Mouse (Mus musculus) midbrain, embryonic 16.5 days (tissue): Measurements from ENCODE around the gene Pate4. TPM values are rescaled to one million over a fixed set of nuclear protein-coding genes. Genes with fewer than 3 reads are reported as not detected.
"Not testable (repeated sequence)": the region's sequence is repeated elsewhere in the genome, so short reads cannot be mapped to it uniquely, and the experiment has no call there.

Experiments used
- ATAC-seq: fragments of 200-750 bp; cut with Nextera tagmentation; 2 replicates; pipeline ENCODE4 v1.8.0; 2017; ENCODE audit warnings: moderate TSS enrichment
- H3K27ac ChIP-seq: fragments of 300-500 bp; sonication (generic); 2 replicates; pipeline ENCODE4 v1.5.1; 2014; ENCODE audit warnings: mild to moderate bottlenecking, low read length, mixed read lengths
- H3K27me3 ChIP-seq: fragments of 300-500 bp; sonication (generic); 2 replicates; pipeline ENCODE4 v1.6.1; 2014; ENCODE audit warnings: low read depth, low read length, mixed read lengths; ENCODE audit not compliant: control insufficient read depth, insufficient read depth
- H3K36me3 ChIP-seq: fragments of 300-500 bp; sonication (generic); 2 replicates; pipeline ENCODE4 v1.6.1; 2014; ENCODE audit warnings: mild to moderate bottlenecking, low read length, moderate library complexity, mixed read lengths; ENCODE audit not compliant: control insufficient read depth, insufficient read depth
- H3K4me1 ChIP-seq: fragments of 300-500 bp; sonication (generic); 2 replicates; pipeline ENCODE4 v1.6.1; 2014; ENCODE audit warnings: mild to moderate bottlenecking, low read length, mixed read lengths; ENCODE audit not compliant: control insufficient read depth, insufficient read depth
- H3K4me2 ChIP-seq: fragments of 300-500 bp; sonication (generic); 2 replicates; pipeline ENCODE4 v1.6.1; 2014; ENCODE audit warnings: mild to moderate bottlenecking, low read length, mixed read lengths
- H3K4me3 ChIP-seq: fragments of 300-500 bp; sonication (generic); 2 replicates; pipeline ENCODE4 v1.5.1; 2014; ENCODE audit warnings: low read depth, mild to moderate bottlenecking, low read length, moderate library complexity, mixed read lengths
- H3K9ac ChIP-seq: fragments of 300-500 bp; sonication (generic); 2 replicates; pipeline ENCODE4 v1.6.1; 2014; ENCODE audit warnings: low read depth, low read length, mixed read lengths
- H3K9me3 ChIP-seq: fragments of 300-500 bp; sonication (generic); replicated peaks from 2 replicates; pipeline ENCODE4 v1.6.1; 2014; ENCODE audit warnings: mild to moderate bottlenecking, low read length, mixed read lengths; ENCODE audit not compliant: control insufficient read depth, poor library complexity, severe bottlenecking
- WGBS: fragments of 180-500 bp; shearing (Covaris S2); extraction: QIAGEN DNeasy Blood & Tissue Kit; methylation state at CpG from one replicate; pipeline ENCODE4 v1.1.7; 2014; 5-methylcytosine and 5-hydroxymethylcytosine counted together
- polyA plus RNA-seq: library from polyadenylated mRNA; unstranded; fragments of >200 nt; fragmentation: Nextera tagmentation; extraction: Ambion mirVana; gene quantifications from 2 replicates; pipeline ENCODE4 v1.2.1, GENCODE M21; 2015

Gene Pate4
- polyA plus RNA-seq = not detected in 2 replicates

GRCm38 (mm10) chr9:35611841-35612240, at the start of gene Pate4:
Gene Pate4 (minus strand): TSS chr9:35611941.
- Histone ChIP-seq H3K9ac (no peak within 1 kb of the TSS), H3K4me2 (no peak within 1 kb of the TSS), H3K4me3 (no peak within 1 kb of the TSS), H3K4me1 (no peaks in the 10 kb centered on the region), H3K36me3 (no peaks in the 10 kb centered on the region), H3K9me3 (no peaks in the 10 kb centered on the region), H3K27ac (no peak within 1 kb of the TSS), H3K27me3 (no peaks in the 10 kb centered on the region)
- no peak for ATAC-seq
- WGBS = 84% methylated on average over 1 of the region's 1 CpGs

- no peak within 1 kb of the TSS for H3K4me2 ChIP-seq
- no peak within 1 kb of the TSS for H3K9ac ChIP-seq
- H3K27me3 ChIP-seq = no peaks in the 10 kb centered on the region
- H3K4me1 ChIP-seq = no peaks in the 10 kb centered on the region
- 72% methylated on average over 1 of the region's 1 CpGs for WGBS
- H3K27ac ChIP-seq = no peak within 1 kb of the TSS
- no peaks in the 10 kb centered on the region for H3K36me3 ChIP-seq
- H3K9me3 ChIP-seq = no peaks in the 10 kb centered on the region
- no peak within 1 kb of the TSS for H3K4me3 ChIP-seq
- ATAC-seq = no peak
These were observed 36.4 kb upstream of the Pate4 start, which contains the start of gene Pate3 for GRCm38 (mm10) chr9:35648102-35648501. Gene Pate3 (minus strand): TSS chr9:35648202.

GRCm38 (mm10) chr9:35632981-35633380, 21.2 kb upstream of the Pate4 start:
- Histone ChIP-seq H3K36me3 (no peaks in the 10 kb centered on the region), H3K27me3 (no peaks in the 10 kb centered on the region), H3K9ac (no peak overlapping the region), H3K4me1 (no peaks in the 10 kb centered on the region), H3K4me3 (no peak overlapping the region), H3K4me2 (no peak overlapping the region), H3K27ac (no peak overlapping the region), H3K9me3 (no peaks in the 10 kb centered on the region)
- WGBS = 88% methylated on average over 1 of the region's 1 CpGs
- no peak for ATAC-seq

- not testable (repeated sequence) for H3K9ac ChIP-seq, H3K9me3 ChIP-seq, ATAC-seq, H3K36me3 ChIP-seq, H3K4me2 ChIP-seq, H3K4me3 ChIP-seq, H3K27me3 ChIP-seq, H3K4me1 ChIP-seq, H3K27ac ChIP-seq
- 80% methylated on average over 2 of the region's 2 CpGs for WGBS
These were observed 5.0 kb upstream of the Pate4 start for GRCm38 (mm10) chr9:35616784-35617183.

- no peak overlapping the region for H3K27ac ChIP-seq
- H3K9ac ChIP-seq = no peak overlapping the region
- H3K36me3 ChIP-seq = no peaks in the 10 kb centered on the region
- no peaks in the 10 kb centered on the region for H3K9me3 ChIP-seq
- no peak overlapping the region for H3K4me3 ChIP-seq
- H3K4me1 ChIP-seq = no peaks in the 10 kb centered on the region
- no peaks in the 10 kb centered on the region for H3K27me3 ChIP-seq
- H3K4me2 ChIP-seq = no peak overlapping the region
- WGBS = 38% methylated on average over 2 of the region's 2 CpGs
- no peak for ATAC-seq
These were observed 2.3 kb upstream of the Pate4 start for GRCm38 (mm10) chr9:35614005-35614404.

- Histone ChIP-seq H3K36me3 (no peaks in the 10 kb centered on the region), H3K9ac (no peak overlapping the region), H3K4me3 (no peak overlapping the region), H3K27me3 (no peaks in the 10 kb centered on the region), H3K4me1 (no peaks in the 10 kb centered on the region), H3K27ac (no peak overlapping the region), H3K9me3 (no peaks in the 10 kb centered on the region), H3K4me2 (no peak overlapping the region)
- ATAC-seq = no peak
- whole genome bisulfite sequencing = 65% methylated on average over 8 of the region's 8 CpGs
These were observed 3.9 kb downstream of the Pate4 start for GRCm38 (mm10) chr9:35607647-35608405.

- no peak overlapping the region for H3K9ac ChIP-seq
- no peaks in the 10 kb centered on the region for H3K4me1 ChIP-seq
- H3K27me3 ChIP-seq = no peaks in the 10 kb centered on the region
- no peaks in the 10 kb centered on the region for H3K36me3 ChIP-seq
- H3K4me3 ChIP-seq = no peak overlapping the region
- no peak overlapping the region for H3K4me2 ChIP-seq
- peak; percentile 66; the same call in 1 of the 2 replicates for ATAC-seq
- no peak overlapping the region for H3K27ac ChIP-seq
- 16% methylated on average over 2 of the region's 2 CpGs for WGBS
- no peaks in the 10 kb centered on the region for H3K9me3 ChIP-seq
These were observed 18.8 kb downstream of the Pate4 start for GRCm38 (mm10) chr9:35592903-35593302.

- WGBS = 49% methylated on average over 1 of the region's 1 CpGs
- no peak overlapping the region for H3K27ac ChIP-seq
- H3K4me3 ChIP-seq = no peak overlapping the region
- H3K4me2 ChIP-seq = no peak overlapping the region
- no peaks in the 10 kb centered on the region for H3K36me3 ChIP-seq
- no peak for ATAC-seq
- H3K9me3 ChIP-seq = no peaks in the 10 kb centered on the region
- no peak overlapping the region for H3K9ac ChIP-seq
- H3K27me3 ChIP-seq = no peaks in the 10 kb centered on the region
- H3K4me1 ChIP-seq = no peaks in the 10 kb centered on the region
These were observed 24.1 kb downstream of the Pate4 start for GRCm38 (mm10) chr9:35587674-35588073.

- Histone ChIP-seq H3K36me3 (no peaks in the 10 kb centered on the region), H3K4me2 (peak overlapping the region; percentile 74), H3K27me3 (peaks cover 8% of the 10 kb centered on the region), H3K27ac (no peak overlapping the region), H3K4me1 (peaks cover 4% of the 10 kb centered on the region), H3K9ac (peak overlapping the region; percentile 52), H3K9me3 (no peaks in the 10 kb centered on the region), H3K4me3 (peak overlapping the region; percentile 39)
- no peak for ATAC-seq
- WGBS = 3% methylated on average over 29 of the region's 32 CpGs
These were observed 37.3 kb downstream of the Pate4 start for GRCm38 (mm10) chr9:35574416-35574815.
